Mouse (Mus musculus) T-helper 2 cell (primary cell): ENCODE measurements around the gene Trim44.

Experiments used
- in situ Hi-C: fragments of 300-600 bp; cut with MboI, MseI; formaldehyde crosslinking; loops from one replicate; pipeline ENCODE4 v1.15.1; 2025; ENCODE audit warnings: high pct_unique_total_duplicates

Trim44 gene

GRCm38 (mm10) chr2:102291533-102291932, 116.1 kb downstream of the Trim44 start:
- in situ Hi-C loops: no loop called here

- in situ Hi-C loops: no loop called here
Measured at GRCm38 (mm10) chr2:102290041-102290440, 117.6 kb downstream of the Trim44 start.

- in situ Hi-C loops: no loop called here
Measured at GRCm38 (mm10) chr2:102288676-102289075, 119.0 kb downstream of the Trim44 start.

DNA sequence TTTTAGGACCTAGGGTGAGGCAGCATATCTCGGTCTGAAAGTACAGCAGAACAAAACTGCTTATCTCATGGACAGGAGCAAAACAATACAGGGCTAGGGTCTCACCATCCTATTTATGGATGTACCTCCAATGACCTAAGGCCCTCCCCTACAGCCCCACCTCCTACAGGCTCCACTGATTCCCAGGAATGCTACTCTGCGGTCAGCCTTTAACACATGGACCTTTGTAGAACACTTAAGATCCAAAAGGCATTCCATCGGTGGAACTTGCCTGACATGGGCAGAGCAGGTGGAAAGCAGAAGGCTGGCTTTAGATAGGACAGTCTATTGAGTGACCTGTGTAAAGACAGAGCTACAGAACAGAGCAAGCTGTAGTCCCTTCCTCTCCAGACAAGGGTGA, 120.3 kb downstream of the Trim44 start:
- in situ Hi-C loops: no loop called here

- in situ Hi-C loops: no loop called here
Measured at GRCm38 (mm10) chr2:102282081-102282480, 125.5 kb downstream of the Trim44 start.

GRCm38 (mm10) chr2:102279779-102280178, 127.8 kb downstream of the Trim44 start:
- in situ Hi-C loops: no loop called here

- in situ Hi-C loops: no loop called here
Measured at GRCm38 (mm10) chr2:102277946-102278345, 129.7 kb downstream of the Trim44 start.

GRCm38 (mm10) chr2:102273280-102273679, 134.3 kb downstream of the Trim44 start:
- in situ Hi-C loops: no loop called here

DNA sequence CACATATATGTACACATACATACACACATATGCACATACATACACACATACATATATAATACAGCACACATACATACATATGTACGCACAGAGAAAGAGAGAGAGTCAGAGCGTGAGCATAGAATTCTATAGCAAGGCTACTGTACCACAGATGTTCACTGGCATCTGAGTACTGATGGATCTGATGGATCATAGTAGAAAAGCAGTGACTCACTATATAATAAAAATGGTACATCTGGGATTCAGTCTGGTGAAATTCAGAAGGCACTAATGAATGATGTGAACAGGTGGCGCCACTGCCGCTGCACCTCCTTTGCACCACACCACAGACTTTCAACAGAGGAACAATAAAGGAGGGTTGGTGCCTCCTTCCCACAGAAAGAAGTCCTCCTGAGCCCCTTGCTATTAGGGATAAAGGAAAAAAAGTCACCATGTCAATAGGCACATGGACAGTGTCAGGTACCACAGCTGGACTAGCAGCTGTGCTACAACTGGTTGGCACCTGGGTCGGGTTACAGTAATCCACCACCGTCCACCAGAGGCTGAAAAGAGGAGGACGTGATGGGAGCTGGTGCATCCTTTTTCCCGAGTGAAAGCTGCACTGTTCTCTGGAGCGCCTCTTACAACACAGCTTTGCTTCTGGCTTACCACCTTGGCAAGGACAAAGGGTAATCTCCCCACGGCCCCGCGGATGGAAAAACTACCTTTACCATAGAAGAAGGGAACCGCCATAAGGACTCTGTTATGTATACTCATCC, 139.9 kb downstream of the Trim44 start:
- in situ Hi-C loops: no loop called here

DNA sequence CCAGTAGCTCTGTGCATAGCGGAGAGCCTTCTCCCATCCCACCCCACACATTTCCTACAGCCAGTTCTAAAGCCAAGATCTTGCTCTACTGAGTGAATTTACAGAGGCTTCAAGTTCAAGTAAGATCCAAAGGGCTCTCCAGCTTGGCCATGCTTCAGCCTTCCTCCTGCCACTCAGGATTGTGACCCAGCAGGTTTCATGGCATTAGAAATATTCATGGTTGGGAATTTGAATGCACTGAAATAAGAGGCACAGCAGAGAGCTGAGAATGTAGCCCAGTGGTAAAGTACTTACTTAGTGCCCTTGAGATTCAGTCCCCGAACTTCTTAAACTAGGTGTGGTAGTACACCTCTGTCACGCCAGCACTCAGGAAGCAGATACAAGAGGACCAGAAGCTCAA, 140.7 kb downstream of the Trim44 start:
- in situ Hi-C loops: no loop called here

DNA sequence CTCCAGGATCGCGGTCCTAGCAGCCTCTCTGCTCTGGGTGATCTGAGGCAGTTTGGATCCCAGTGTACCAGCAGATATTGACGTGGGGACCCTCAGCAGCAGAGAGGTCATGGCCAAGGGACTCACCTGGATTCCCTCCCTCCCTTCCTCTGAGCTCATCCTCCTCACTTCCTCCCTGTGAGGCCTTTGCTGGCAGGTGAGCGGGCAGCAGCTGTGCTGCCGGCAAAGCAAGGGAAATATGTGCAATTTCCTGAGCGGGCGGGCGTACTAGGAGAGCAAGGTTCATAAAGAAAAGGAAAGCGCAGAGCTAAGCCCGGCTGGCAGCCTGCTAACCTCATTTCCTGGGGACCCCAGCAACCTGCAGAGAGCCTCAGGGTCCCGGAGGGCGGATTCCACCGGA, 148.5 kb downstream of the Trim44 start:
- in situ Hi-C loops: loop anchor here (10.0 kb wide), 1 partner anchor 386 kb away; no protein-coding TSS in a partner anchor

DNA sequence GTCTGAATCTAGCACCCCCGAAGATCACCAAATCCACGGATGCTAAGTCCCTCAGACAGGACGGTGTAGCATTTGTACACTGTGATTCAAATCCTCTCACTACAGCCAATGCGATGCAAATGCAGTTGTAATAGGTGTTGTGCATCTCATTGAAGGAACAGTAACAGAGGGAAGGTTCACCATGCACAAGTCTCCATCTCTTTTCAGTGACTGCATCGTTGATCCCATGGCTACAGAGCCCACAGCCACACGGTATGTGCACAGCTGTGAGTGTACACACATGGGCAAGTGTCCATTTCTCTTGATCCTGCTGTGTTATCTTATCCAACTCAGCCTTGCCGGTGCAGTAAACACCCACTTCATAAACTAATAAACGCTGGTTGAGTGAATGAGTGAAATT, 148.9 kb downstream of the Trim44 start:
- in situ Hi-C loops: loop anchor here (10.0 kb wide), 1 partner anchor 386 kb away; no protein-coding TSS in a partner anchor

DNA sequence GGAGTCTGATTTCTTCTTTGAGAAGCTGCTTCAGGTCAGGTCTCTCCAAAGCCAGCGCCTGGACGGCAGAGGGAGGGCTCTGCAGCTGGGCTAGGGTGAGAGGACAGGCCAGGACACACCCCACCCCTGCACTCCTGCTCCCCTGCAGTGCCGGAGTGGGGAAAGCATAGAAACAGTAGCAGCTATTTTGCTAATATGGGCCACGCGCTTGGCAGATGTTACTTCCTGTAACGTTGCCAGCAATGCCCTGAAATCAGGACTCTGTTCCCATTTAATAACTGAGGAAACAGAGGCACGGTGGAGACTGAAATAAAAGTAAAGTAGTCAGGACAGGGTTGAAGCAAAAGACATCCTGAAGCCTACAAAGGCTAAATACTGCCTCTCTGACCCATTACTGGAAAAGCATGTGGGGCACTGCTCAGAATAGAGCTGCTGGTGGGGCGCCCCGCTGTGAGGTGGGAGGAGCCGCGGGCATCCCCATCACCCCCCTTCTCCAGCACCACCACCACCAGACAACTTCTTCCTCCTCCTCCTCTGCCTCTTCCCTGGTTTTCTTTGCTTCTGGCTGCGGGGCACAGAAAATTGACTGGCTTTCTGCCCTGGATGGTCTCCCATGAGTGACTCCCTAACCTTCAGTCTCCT, 149.5 kb downstream of the Trim44 start:
- in situ Hi-C loops: loop anchor here (10.0 kb wide), 1 partner anchor 387 kb away; no protein-coding TSS in a partner anchor

DNA sequence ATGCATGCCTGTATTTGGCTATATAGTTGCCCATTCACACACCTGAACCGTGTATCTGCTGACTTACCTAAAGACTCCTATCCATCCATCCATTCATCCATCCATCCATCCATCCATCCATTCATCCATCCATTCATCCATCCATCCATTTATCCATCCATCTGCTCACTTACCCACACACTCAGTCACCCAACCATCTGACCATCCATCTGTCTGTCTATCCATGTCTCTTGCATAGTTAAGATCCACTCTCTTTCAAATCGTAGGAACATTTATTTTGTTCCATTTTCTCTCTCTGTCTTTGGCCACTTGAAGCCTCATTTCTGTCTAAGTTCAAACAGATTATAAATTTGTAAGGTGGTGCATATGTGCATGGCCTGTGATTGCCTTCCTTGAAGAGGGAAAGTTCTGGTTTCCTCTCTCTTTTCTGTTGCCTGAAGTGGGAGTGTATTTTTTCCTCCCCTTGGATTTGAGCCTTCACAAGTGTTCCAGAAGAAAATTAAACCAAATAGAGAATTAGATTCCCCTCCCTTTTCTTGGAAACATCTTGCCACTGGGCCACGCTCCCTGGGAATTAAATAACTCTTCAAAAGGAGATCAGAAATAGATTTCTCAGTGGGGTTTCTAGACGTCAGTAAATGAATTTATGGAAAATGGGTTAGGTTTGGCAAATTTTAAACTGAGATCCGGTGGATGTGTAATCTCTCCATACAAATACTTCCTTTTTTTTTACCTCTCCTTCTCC, 150.9 kb downstream of the Trim44 start:
- in situ Hi-C loops: loop anchor here (10.0 kb wide), 1 partner anchor 388 kb away; no protein-coding TSS in a partner anchor

DNA sequence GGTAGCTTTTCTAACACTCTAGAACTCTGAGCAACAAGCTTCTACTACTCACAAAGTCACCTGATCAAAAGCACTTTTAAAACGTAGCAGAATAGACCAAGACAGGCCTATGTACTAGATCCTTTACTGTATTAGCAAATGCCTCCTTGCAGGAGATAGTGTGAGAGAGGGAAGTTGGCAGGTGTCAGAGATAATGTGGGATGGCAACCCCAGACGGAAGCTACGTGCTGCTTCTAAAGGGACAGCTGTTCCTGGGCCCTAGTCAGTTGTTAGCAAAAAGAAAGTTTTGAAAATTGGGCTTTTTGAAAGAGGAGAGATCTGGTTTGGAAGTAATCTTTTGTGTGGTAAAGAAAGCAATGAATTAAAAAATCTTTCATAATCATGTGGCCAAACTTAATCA, 151.5 kb downstream of the Trim44 start:
- in situ Hi-C loops: loop anchor here (10.0 kb wide), 1 partner anchor 389 kb away; no protein-coding TSS in a partner anchor

DNA sequence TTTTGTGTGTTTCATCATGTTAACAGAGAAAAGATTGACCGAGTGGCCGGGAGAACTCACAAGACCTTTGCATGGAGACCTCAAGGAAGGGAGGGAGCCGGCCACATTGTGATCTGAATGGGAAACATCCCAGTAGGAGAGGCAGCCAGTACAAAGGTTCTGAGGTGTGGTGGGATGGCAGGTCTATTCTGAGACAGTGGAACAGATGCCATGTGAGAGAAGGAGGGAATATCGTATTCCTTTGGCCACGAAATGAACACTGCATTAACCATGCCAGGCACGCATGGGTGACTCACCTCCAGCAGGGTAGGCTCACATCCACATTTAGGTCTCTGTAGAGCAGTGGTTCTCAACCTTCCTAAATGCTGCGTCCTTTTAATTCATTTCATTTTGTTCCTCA, 154.4 kb downstream of the Trim44 start:
- in situ Hi-C loops: loop anchor here (10.0 kb wide), 1 partner anchor 392 kb away; no protein-coding TSS in a partner anchor

DNA sequence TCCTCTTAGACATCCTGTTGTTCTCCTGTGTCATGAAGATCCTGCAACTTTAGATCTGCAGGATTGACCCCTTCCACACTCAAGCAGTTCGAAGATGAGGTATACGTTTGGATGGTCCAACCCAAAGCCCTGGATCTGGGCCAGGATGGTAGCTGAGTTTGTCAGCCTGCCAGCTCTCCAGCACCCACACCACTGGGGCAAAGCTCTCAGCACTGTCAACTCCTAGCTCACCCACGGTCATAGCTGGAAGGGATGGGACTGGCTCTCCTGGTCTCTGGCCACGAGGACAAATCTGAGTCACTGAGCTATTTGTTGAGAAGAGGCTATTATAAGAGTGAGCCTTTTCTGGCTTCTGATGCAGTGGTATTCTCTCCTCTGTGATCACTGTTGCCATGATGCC, 155.0 kb downstream of the Trim44 start:
- in situ Hi-C loops: loop anchor here (10.0 kb wide), 1 partner anchor 392 kb away; no protein-coding TSS in a partner anchor
